Mouse (Mus musculus) embryonic facial prominence, embryonic 12.5 days (tissue): ENCODE measurements around the gene Rac1. TPM values are rescaled to one million over a fixed set of nuclear protein-coding genes. Genes with fewer than 3 reads are reported as not detected.
A peak's percentile ranks its signal among the peaks of the same experiment; 100 is the strongest.

Experiments used
- ATAC-seq: fragments of 200-750 bp; cut with Nextera tagmentation; 2 replicates; pipeline ENCODE4 v1.8.0; 2017; ENCODE audit not compliant: insufficient number of reproducible peaks, insufficient read depth, low FRiP score, low TSS enrichment
- H3K27ac ChIP-seq: fragments of 300-500 bp; sonication (generic); 2 replicates; pipeline ENCODE4 v1.5.1; 2016; ENCODE audit warnings: mild to moderate bottlenecking
- H3K27me3 ChIP-seq: fragments of 300-500 bp; sonication (generic); 2 replicates; pipeline ENCODE4 v1.6.1; 2016; ENCODE audit warnings: mild to moderate bottlenecking, moderate library complexity
- H3K36me3 ChIP-seq: fragments of 300-500 bp; sonication (generic); 2 replicates; pipeline ENCODE4 v1.6.1; 2016; ENCODE audit warnings: mild to moderate bottlenecking
- H3K4me1 ChIP-seq: fragments of 300-500 bp; sonication (generic); 2 replicates; pipeline ENCODE4 v1.6.1; 2016
- H3K4me2 ChIP-seq: fragments of 300-500 bp; sonication (generic); replicated peaks from 2 replicates; pipeline ENCODE4 v1.6.1; 2016; ENCODE audit warnings: mild to moderate bottlenecking, moderate library complexity
- H3K4me3 ChIP-seq: fragments of 300-500 bp; sonication (generic); 2 replicates; pipeline ENCODE4 v1.5.1; 2016; ENCODE audit warnings: mild to moderate bottlenecking
- H3K9ac ChIP-seq: fragments of 300-500 bp; sonication (generic); 2 replicates; pipeline ENCODE4 v1.6.1; 2016; ENCODE audit warnings: mild to moderate bottlenecking, moderate library complexity
- H3K9me3 ChIP-seq: fragments of 300-500 bp; sonication (generic); 2 replicates; pipeline ENCODE4 v1.6.1; 2016; ENCODE audit warnings: mild to moderate bottlenecking, moderate library complexity
- WGBS: fragments of 180-500 bp; shearing (Covaris S2); methylation state at CpG from one replicate; pipeline ENCODE4 v1.1.7; 2016; 5-methylcytosine and 5-hydroxymethylcytosine counted together
- polyA plus RNA-seq: library from polyadenylated mRNA; unstranded; fragments of >200 nt; fragmentation: Nextera tagmentation; extraction: Ambion mirVana; gene quantifications from 2 replicates; pipeline ENCODE4 v1.2.1, GENCODE M21; 2016

Rac1 gene
- polyA plus RNA-seq, 1 experiment from 2014 or later: 448 TPM

DNA sequence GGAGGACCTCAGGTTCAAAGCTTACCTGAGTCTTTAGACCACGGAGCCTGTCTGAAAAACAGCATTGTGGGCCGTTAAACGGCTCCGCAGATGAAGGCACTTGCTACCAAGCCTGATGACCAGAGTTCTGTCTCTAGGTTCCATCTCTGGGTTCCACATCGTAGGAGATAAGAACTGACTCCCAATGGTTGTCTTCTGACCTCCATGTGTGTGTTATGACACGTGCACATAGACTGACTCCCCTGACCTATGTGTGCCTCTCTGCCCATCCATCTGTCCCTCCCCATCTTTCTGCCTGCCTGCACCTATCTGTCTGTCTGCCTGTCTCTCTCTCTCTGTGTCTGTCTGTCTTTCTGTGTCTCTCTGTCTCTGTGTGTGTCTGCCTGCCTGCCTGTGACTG is 59.9 kb downstream of the Rac1 start:
- 90% methylated on average over 6 of the region's 6 CpGs for WGBS
- Histone ChIP-seq H3K4me3 (no peak overlapping the region), H3K9me3 (no peaks in the 10 kb centered on the region), H3K27ac (no peak overlapping the region), H3K36me3 (peaks cover 19% of the 10 kb centered on the region), H3K4me1 (0 out of 2 replicates have a peak, but pooled peaks cover 4% of the 10 kb centered on the region), H3K27me3 (no peaks in the 10 kb centered on the region), H3K9ac (no peak overlapping the region), H3K4me2 (no peak overlapping the region)
- no peak for ATAC-seq

GRCm38 (mm10) chr5:143466891-143467669 is 60.8 kb downstream of the Rac1 start:
- 93% methylated on average over 23 of the region's 23 CpGs for WGBS
- peaks cover 18% of the 10 kb centered on the region for H3K36me3 ChIP-seq

DNA sequence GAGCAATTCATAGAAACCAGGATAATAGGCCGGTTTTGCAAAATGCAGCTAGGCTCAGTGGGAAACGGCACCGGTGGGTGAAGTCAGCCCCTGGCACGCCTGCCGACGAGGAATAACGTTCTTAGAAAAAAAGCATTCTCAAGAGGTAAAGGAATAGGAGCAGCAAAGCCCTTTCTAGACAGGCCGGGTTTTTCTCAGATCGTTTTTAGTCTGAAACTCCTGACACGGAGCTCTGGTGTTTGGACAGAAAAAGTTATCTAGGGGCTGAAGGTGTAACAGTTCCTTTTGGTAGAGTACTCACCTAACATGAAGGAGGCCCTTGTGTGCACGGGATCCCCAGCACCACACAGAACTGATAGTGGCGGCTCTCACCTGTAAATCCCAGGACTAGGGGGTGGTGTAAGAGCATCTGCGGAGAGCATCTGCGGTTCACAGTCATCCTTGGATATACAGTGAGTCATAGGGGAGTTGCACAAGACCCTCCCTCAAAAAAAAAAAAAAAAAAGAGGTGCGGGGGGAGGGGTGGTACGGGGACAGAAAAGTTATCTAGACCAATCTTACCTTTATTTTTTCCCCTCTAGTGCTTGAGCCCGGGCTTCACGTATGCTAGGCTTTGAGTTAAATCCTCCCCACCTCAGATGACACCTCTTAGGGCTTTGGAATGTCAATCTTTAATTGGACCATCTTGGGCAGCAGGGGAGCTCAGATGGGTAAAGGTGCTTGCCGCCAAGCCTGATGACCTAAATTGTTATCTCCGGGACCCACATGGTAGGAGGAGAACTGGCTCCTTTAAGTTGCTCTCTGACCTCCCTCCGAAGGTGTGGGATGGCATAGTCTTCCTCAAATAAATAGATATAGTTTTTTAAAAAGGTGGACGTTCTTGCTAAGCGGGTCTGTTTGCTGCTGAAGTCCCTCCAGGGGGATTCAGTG is 62.4 kb downstream of the Rac1 start:
- Histone ChIP-seq H3K4me3 (peak overlapping the region; percentile 69), H3K4me2 (peak overlapping the region; percentile 90), H3K36me3 (peaks cover 18% of the 10 kb centered on the region; the same call in 1 of the 2 replicates), H3K27me3 (no peaks in the 10 kb centered on the region), H3K4me1 (0 out of 2 replicates have a peak, but pooled peaks cover 4% of the 10 kb centered on the region), H3K9ac (peak overlapping the region; percentile 69), H3K9me3 (no peaks in the 10 kb centered on the region), H3K27ac (no peak overlapping the region)
- no peak for ATAC-seq
- 34% methylated on average over 23 of the region's 23 CpGs for whole genome bisulfite sequencing

More at GRCm38 (mm10) chr5:143466891-143467669, 60.8 kb downstream of the Rac1 start:
- ATAC-seq: no peak
- Histone ChIP-seq H3K27me3 (no peaks in the 10 kb centered on the region), H3K4me3 (no peak overlapping the region), H3K9me3 (no peaks in the 10 kb centered on the region), H3K4me1 (0 out of 2 replicates have a peak, but pooled peaks cover 4% of the 10 kb centered on the region), H3K9ac (no peak overlapping the region), H3K4me2 (no peak overlapping the region), H3K27ac (no peak overlapping the region)

DNA sequence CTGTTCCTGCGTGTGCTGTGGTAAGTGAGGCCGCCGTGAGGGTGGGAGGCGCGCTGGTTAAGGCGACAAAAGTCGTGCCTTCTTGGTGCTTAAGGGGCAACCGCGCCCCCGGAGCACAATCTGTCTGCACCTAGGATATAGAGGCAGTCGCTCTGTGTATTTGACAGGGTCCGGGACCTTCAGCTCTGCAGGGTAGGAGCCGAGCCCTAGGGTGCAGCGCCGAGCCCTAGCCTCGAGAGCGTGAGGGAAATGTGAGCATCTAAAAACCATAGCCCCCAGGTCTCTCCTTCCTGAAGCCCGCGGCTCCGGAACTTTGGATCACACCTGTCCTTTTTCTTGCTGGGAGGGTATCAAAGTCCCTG is 63.1 kb downstream of the Rac1 start:
- Histone ChIP-seq H3K27me3 (no peaks in the 10 kb centered on the region), H3K36me3 (peaks cover 17% of the 10 kb centered on the region; the same call in 1 of the 2 replicates), H3K9me3 (no peaks in the 10 kb centered on the region), H3K4me3 (peak overlapping the region; percentile 69), H3K9ac (peak overlapping the region; percentile 69), H3K4me2 (peak overlapping the region; percentile 90), H3K27ac (no peak overlapping the region), H3K4me1 (0 out of 2 replicates have a peak, but pooled peaks cover 4% of the 10 kb centered on the region)
- WGBS: 1% methylated on average over 20 of the region's 20 CpGs
- peak; percentile 64; the same call in 1 of the 2 replicates for ATAC-seq

DNA sequence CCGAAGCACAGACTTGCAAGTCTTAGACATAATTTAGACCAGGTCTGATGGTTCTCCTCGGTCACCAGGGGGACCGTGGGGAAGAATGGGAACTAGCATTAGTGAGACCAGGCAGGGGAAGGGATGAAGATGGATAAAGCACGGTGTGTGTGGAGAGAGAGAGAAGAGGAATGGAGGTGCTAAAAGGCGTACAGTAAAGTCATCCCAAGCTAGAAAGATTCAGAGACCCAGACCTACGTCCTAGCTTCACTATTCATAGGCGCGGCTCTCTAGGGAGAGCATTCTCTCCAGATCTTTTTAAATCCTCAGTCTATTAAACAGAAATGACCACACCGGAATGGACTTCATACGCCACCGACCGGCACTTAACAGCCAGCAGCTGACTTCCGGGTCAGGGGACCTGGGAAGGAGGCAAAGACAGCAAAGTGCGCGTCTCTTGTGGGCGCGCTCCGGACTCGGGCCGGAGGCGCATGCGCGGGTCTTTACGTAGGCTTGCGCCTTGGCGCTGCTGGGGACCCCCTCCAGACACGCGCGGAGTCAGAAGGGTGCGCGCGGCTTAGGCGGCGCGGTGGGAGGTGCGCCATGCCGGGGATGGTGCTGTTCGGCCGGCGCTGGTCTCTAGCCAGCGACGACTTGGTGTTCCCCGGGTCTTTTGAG is 63.6 kb downstream of the Rac1 start, which contains the start of gene Daglb:
Gene Daglb (plus strand): TSS at position 485 of the 657 bp plus-strand sequence.
- WGBS: 2% methylated on average over 43 of the region's 43 CpGs
- Histone ChIP-seq H3K4me1 (0 out of 2 replicates have a peak, but pooled peaks cover 4% of the 10 kb centered on the region), H3K36me3 (peaks cover 12% of the 10 kb centered on the region; the same call in 1 of the 2 replicates), H3K4me2 (peak within 1 kb of the TSS; percentile 90), H3K27ac (no peak within 1 kb of the TSS), H3K4me3 (peak within 1 kb of the TSS; percentile 69), H3K9ac (peak within 1 kb of the TSS; percentile 69), H3K9me3 (no peaks in the 10 kb centered on the region), H3K27me3 (no peaks in the 10 kb centered on the region)
- peak; percentile 89 for ATAC-seq

- no peak for ATAC-seq
- 74% methylated on average over 11 of the region's 11 CpGs for WGBS
Observed at GRCm38 (mm10) chr5:143463671-143464070, 64.2 kb downstream of the Rac1 start.

More at GRCm38 (mm10) chr5:143463671-143464070, 64.2 kb downstream of the Rac1 start:
- peaks cover 10% of the 10 kb centered on the region; the same call in 1 of the 2 replicates for H3K36me3 ChIP-seq
- H3K9me3 ChIP-seq: no peaks in the 10 kb centered on the region
- peak overlapping the region; percentile 90 for H3K4me2 ChIP-seq
- peak overlapping the region; percentile 69; the same call in 1 of the 2 replicates for H3K9ac ChIP-seq
- H3K27ac ChIP-seq: no peak overlapping the region
- H3K4me1 ChIP-seq: 0 out of 2 replicates have a peak, but pooled peaks cover 4% of the 10 kb centered on the region
- H3K27me3 ChIP-seq: no peaks in the 10 kb centered on the region
- peak overlapping the region; percentile 69 for H3K4me3 ChIP-seq

Other genes starting within 250 kb of the Rac1 start
- 0.06 and 0.12 TPM in 2 replicates for gene Zfp853, start 234.4 kb downstream of the Rac1 start, polyA plus RNA-seq
- gene E130309D02Rik, start 212.7 kb downstream of the Rac1 start, polyA plus RNA-seq: 49.5 and 51.2 TPM in 2 replicates
- 85.6 and 85.8 TPM in 2 replicates for gene Zdhhc4, start 198.8 kb downstream of the Rac1 start, polyA plus RNA-seq
- gene Grid2ip, start 170.7 kb downstream of the Rac1 start, polyA plus RNA-seq: 0.27 and 0.28 TPM in 2 replicates
- gene Kdelr2, start 124.2 kb downstream of the Rac1 start, polyA plus RNA-seq: 288 and 302 TPM in 2 replicates
- gene Daglb, start 63.5 kb downstream of the Rac1 start, polyA plus RNA-seq: 11.3 and 12.0 TPM in 2 replicates
- 46.0 and 48.7 TPM in 2 replicates for gene Cyth3, start 94.4 kb upstream of the Rac1 start, polyA plus RNA-seq
- 31.7 and 34.7 TPM in 2 replicates for gene Usp42, start 204.2 kb upstream of the Rac1 start, polyA plus RNA-seq